Mouse (Mus musculus): ENCODE results near the gene Irf2bp2. TPM values are rescaled to one million over a fixed set of nuclear protein-coding genes. Genes with fewer than 3 reads are reported as not detected.
A peak's percentile ranks its signal among the peaks of the same experiment; 100 is the strongest.

Irf2bp2 gene
- total RNA-seq, 2 experiments from 2014 or later = 63.9 to 78.4 TPM

DNA sequence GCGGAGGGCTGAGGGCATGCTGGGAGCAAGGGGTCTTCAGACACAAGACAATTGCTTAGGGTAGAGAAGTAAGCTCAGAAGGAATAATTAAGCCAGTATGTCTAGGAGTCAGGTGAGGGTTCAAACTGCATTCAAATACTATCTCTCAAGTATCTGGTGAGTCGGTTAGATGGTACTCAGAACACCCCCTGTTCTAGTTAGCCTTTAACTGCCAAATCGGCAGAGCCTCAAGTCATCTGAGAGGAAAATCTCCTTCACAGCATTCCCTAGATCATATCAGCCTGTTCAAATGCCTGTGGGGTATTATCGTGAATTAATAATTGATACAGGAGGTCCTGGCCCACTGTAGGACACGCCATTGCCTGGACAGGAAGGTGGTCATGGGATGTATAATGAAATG, 23.9 kb upstream of the Irf2bp2 start:
- DNase-seq (ENCODE audit: extremely low spot score in 1 of 2, low spot score in 2 of 2) = no peak
- H3K27ac ChIP-seq = no peak overlapping the region
- intact Hi-C loops (cut with DNase I) = no loop called here
- no peak for TF ChIP-seq CTCF (IDR thresholded peaks at IDR 0.05)
- no peak overlapping the region for H3K4me3 ChIP-seq

- Histone ChIP-seq H3K4me3 (no peak overlapping the region), H3K27ac (no peak overlapping the region)
- no peak for DNase-seq (ENCODE audit: extremely low spot score in 1 of 2, low spot score in 2 of 2)
- intact Hi-C loops (cut with DNase I) = no loop called here
- TF ChIP-seq CTCF (IDR thresholded peaks at IDR 0.05) = no peak
These were observed 22.9 kb upstream of the Irf2bp2 start for GRCm38 (mm10) chr8:126616736-126617135.

- H3K4me3 ChIP-seq = no peak overlapping the region
- peak in 1 of 2 experiments; percentile 47 for DNase-seq (ENCODE audit: extremely low spot score in 1 of 2, low spot score in 2 of 2)
- H3K27ac ChIP-seq = no peak overlapping the region
- intact Hi-C loops (cut with DNase I) = no loop called here
- TF ChIP-seq CTCF (IDR thresholded peaks at IDR 0.05) = no peak
These were observed 22.0 kb upstream of the Irf2bp2 start for GRCm38 (mm10) chr8:126615765-126616164.

- intact Hi-C loops (cut with DNase I) = no loop called here
- no peak for DNase-seq (ENCODE audit: extremely low spot score in 1 of 2, low spot score in 2 of 2)
- no peak overlapping the region for H3K27ac ChIP-seq
- no peak overlapping the region for H3K4me3 ChIP-seq
- no peak for TF ChIP-seq CTCF (IDR thresholded peaks at IDR 0.05)
These were observed 20.9 kb upstream of the Irf2bp2 start for GRCm38 (mm10) chr8:126614740-126615132.

DNA sequence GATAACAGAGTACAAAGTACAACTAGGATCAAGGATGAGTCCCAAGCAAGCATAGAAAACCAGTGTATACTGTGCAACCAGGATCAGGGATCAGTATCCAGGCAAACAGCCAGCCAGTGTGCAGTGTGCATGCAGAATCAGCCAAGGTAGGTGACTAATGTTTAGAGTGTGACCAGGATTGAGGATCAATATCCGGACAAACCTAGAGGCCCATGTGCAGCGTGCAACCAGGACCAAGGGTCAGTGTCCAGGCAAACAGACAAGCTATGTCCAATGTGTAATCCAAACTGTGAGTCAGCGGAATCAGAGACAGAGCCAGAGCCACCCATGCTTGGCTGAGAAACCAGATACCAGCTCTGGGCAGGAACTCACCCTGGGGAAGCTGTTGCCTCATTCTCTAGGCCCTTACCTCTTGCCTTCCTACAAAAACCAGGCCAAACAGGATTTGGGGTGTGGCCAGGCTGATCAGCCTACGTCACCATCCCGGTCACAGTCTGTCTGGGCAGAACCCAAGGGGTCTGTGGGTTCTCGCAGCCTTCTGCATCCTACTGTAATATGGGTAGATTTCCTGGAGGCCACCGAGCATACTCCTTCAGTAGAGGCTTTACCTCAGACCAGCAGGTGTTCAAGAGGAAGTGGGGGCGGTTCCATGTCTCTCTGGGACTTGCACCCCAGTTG, 20.4 kb upstream of the Irf2bp2 start:
- Histone ChIP-seq H3K27ac (no peak overlapping the region), H3K4me3 (no peak overlapping the region)
- intact Hi-C loops (cut with DNase I) = no loop called here
- TF ChIP-seq CTCF (IDR thresholded peaks at IDR 0.05) = no peak
- no peak for DNase-seq (ENCODE audit: extremely low spot score in 1 of 2, low spot score in 2 of 2)

DNA sequence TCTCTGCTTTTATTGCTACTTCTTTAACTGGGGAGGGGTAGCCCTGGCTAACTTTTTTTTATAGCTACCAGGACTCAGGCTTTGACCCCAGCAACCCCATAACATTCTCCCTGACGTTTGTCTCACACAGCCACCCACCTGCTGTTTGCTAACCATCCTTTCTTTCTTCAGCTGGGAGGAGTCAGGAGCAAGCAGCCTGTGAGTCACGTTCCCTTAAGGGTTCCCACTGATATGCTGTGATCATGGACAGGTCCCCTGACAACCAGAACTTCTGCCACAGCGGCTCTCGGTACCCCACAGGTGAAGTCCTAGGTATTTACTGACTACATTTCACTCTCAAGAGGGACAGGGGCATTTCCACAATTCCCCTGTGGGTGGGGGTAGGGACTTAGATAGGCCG, 19.4 kb upstream of the Irf2bp2 start:
- Histone ChIP-seq H3K27ac (no peak overlapping the region), H3K4me3 (no peak overlapping the region)
- intact Hi-C loops (cut with DNase I) = no loop called here
- no peak for TF ChIP-seq CTCF (IDR thresholded peaks at IDR 0.05)
- DNase-seq (ENCODE audit: extremely low spot score in 1 of 2, low spot score in 2 of 2) = no peak

- Histone ChIP-seq H3K27ac (no peak overlapping the region), H3K4me3 (no peak overlapping the region)
- intact Hi-C loops (cut with DNase I) = no loop called here
- no peak for TF ChIP-seq CTCF (IDR thresholded peaks at IDR 0.05)
- no peak for DNase-seq (ENCODE audit: extremely low spot score in 1 of 2, low spot score in 2 of 2)
These were observed 19.0 kb upstream of the Irf2bp2 start for GRCm38 (mm10) chr8:126612739-126613138.

GRCm38 (mm10) chr8:126610713-126611112, 16.9 kb upstream of the Irf2bp2 start:
- Histone ChIP-seq H3K4me3 (no peak overlapping the region), H3K27ac (no peak overlapping the region)
- intact Hi-C loops (cut with DNase I) = no loop called here
- no peak for DNase-seq (ENCODE audit: extremely low spot score in 1 of 2, low spot score in 2 of 2)
- TF ChIP-seq CTCF (IDR thresholded peaks at IDR 0.05) = no peak

- no peak for DNase-seq (ENCODE audit: extremely low spot score in 1 of 2, low spot score in 2 of 2)
- intact Hi-C loops (cut with DNase I) = no loop called here
- Histone ChIP-seq H3K27ac (no peak overlapping the region), H3K4me3 (no peak overlapping the region)
- no peak for TF ChIP-seq CTCF (IDR thresholded peaks at IDR 0.05)
These were observed 15.9 kb upstream of the Irf2bp2 start for GRCm38 (mm10) chr8:126609556-126610263.

DNA sequence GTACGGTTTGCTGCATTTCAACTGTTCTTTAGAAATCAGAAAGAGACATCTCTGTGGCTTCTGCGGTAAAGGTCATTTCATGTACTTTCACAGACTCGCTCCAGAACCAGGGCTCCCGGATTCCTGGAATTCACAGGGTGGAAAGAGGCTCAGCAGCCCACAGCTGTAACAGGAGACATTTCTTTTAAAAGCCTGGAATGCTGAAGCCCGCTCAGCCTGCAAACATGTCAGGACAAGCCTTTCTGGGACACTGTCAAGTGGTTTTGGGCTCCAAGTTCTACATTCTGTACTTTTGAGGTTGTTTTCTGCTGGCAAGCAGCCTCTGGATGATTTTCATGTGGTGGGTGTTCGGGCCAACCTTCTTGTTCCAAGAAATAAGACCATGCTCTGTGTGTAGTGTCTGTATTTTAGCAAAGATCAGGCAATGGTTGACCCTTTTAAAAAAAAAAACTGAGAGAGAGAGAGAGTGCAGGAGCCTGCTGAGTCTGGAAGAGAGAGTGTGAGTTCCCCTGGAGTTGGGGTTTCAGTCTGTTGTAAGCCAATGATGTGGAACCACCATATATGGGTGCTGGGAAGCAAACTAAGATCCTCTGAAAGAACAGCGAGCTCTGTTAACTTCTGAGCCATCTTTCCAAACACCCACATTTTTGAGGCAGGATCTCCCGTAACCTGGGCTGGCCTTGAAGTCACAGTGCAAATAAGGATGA, 9.6 kb upstream of the Irf2bp2 start:
- Histone ChIP-seq H3K4me3 (no peak overlapping the region), H3K27ac (peak overlapping the region; percentile 63)
- intact Hi-C loops (cut with DNase I) = no loop called here
- no peak for DNase-seq (ENCODE audit: extremely low spot score in 1 of 2, low spot score in 2 of 2)
- no peak for TF ChIP-seq CTCF (IDR thresholded peaks at IDR 0.05)

- Histone ChIP-seq H3K27ac (peak overlapping the region; percentile 63; the same call in 1 of the 2 replicates), H3K4me3 (no peak overlapping the region)
- TF ChIP-seq CTCF (IDR thresholded peaks at IDR 0.05) = no peak
- DNase-seq (ENCODE audit: extremely low spot score in 1 of 2, low spot score in 2 of 2) = no peak
- intact Hi-C loops (cut with DNase I) = no loop called here
These were observed 8.9 kb upstream of the Irf2bp2 start for GRCm38 (mm10) chr8:126602641-126603040.

GRCm38 (mm10) chr8:126601325-126601724, 7.5 kb upstream of the Irf2bp2 start:
- TF ChIP-seq CTCF (IDR thresholded peaks at IDR 0.05) = no peak
- Histone ChIP-seq H3K4me3 (no peak overlapping the region), H3K27ac (no peak overlapping the region)
- no peak for DNase-seq (ENCODE audit: extremely low spot score in 1 of 2, low spot score in 2 of 2)
- intact Hi-C loops (cut with DNase I) = no loop called here

Measured in left cerebral cortex, adult 2 months (tissue).